Mouse (Mus musculus) lung, embryonic 14.5 days (tissue): Measurements from ENCODE around the gene Dclk3. TPM values are rescaled to one million over a fixed set of nuclear protein-coding genes. Genes with fewer than 3 reads are reported as not detected.
A peak's percentile ranks its signal among the peaks of the same experiment; 100 is the strongest.

ENCODE experiments used
- ATAC-seq: fragments of 200-750 bp; cut with Nextera tagmentation; 2 replicates; pipeline ENCODE4 v1.8.0; 2017; ENCODE audit warnings: mild to moderate bottlenecking, moderate TSS enrichment, moderate library complexity; ENCODE audit not compliant: insufficient read depth
- DNase-seq: peaks from one replicate; pipeline ENCODE4 v3.0.0-alpha.2; 2015
- H3K27ac ChIP-seq: fragments of 300-500 bp; sonication (generic); 2 replicates; pipeline ENCODE4 v1.5.1; 2014; ENCODE audit warnings: low read depth, mild to moderate bottlenecking, moderate library complexity
- H3K27me3 ChIP-seq: fragments of 300-500 bp; sonication (generic); 2 replicates; pipeline ENCODE4 v1.6.1; 2014; ENCODE audit warnings: low read length, control low read depth; ENCODE audit not compliant: insufficient read depth
- H3K36me3 ChIP-seq: fragments of 300-500 bp; sonication (generic); 2 replicates; pipeline ENCODE4 v1.6.1; 2014; ENCODE audit warnings: control low read depth; ENCODE audit not compliant: insufficient read depth
- H3K4me1 ChIP-seq: fragments of 300-500 bp; sonication (generic); 2 replicates; pipeline ENCODE4 v1.6.1; 2014; ENCODE audit warnings: antibody characterized with exemption, control low read depth; ENCODE audit not compliant: insufficient read depth
- H3K4me2 ChIP-seq: fragments of 300-500 bp; sonication (generic); 2 replicates; pipeline ENCODE4 v1.6.1; 2014; ENCODE audit warnings: mild to moderate bottlenecking
- H3K4me3 ChIP-seq: fragments of 300-500 bp; sonication (generic); 2 replicates; pipeline ENCODE4 v1.5.1; 2014; ENCODE audit warnings: low read depth, low read length
- H3K9ac ChIP-seq: fragments of 300-500 bp; sonication (generic); 2 replicates; pipeline ENCODE4 v1.6.1; 2014
- H3K9me3 ChIP-seq: fragments of 300-500 bp; sonication (generic); 2 replicates; pipeline ENCODE4 v1.6.1; 2016; ENCODE audit warnings: low read depth, low read length, control low read depth
- CTCF ChIP-seq: IDR thresholded peaks from 2 replicates; pipeline ENCODE4 v1.5.1; 2016; ENCODE audit warnings: antibody characterized with exemption, low read depth
- WGBS: fragments of 180-500 bp; shearing (Covaris S2); extraction: QIAGEN DNeasy Blood & Tissue Kit; methylation state at CpG from one replicate; pipeline ENCODE4 v1.1.7; 2014; 5-methylcytosine and 5-hydroxymethylcytosine counted together
- polyA plus RNA-seq: library from polyadenylated mRNA; unstranded; fragments of >200 nt; fragmentation: Nextera tagmentation; extraction: Ambion mirVana; gene quantifications from 2 replicates; pipeline ENCODE4 v1.2.1, GENCODE M21; 2014

Gene Dclk3
- polyA plus RNA-seq, 1 experiment from 2014 or later, result not detected

DNA sequence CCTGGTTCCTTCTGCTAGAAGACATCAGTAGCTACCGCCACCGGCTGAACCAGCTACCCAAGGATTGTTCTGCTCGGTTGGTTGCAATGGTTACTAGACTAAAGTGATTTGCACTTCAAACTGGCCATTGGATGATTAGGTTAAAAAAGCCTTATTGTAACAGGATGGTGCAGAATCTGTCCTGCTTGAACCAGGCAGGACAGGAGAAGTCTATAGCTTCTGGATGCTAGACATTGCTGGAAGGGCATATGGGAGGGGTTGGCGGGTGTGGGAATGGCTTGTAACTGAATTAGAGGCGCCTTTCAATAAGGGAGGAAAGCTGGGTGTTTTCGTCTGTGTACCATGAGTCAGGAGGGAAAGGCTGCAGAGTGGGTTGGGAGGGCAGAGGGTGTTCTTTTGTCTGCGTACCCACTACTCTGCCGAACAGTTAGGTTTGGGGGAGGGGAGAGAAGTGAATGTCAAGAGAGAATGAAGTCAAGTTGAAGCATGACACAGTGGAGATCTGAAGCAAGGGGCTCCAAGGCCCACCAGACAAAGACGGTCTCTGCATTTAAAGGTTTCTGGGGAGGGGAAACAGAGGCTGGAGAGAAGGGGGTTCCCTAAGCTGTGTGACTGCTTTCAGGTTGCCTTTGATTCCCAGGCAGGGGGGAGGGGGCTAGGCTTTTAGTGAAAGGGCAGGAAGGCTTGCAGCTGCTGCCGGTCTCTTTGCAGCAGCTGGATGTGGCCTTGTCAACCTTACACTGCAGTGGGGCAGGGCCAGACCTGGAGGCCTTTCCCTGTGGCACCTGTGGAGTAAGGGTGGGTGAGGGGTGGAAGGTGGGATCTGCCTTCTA, 48.0 kb downstream of the Dclk3 start:
- no peak for ATAC-seq

GRCm38 (mm10) chr9:111490583-111490982, 51.7 kb downstream of the Dclk3 start:
- no peaks in the 10 kb centered on the region for H3K9me3 ChIP-seq
- H3K27me3 ChIP-seq, result 0 out of 2 replicates have a peak, but pooled peaks cover 4% of the 10 kb centered on the region
- no peak overlapping the region for H3K27ac ChIP-seq
- no peaks in the 10 kb centered on the region for H3K36me3 ChIP-seq
- DNase-seq (no peak), ATAC-seq (no peak)
- no peak for TF ChIP-seq CTCF
- H3K4me3 ChIP-seq, result no peak overlapping the region
- H3K4me2 ChIP-seq, result no peak overlapping the region
- no peaks in the 10 kb centered on the region for H3K4me1 ChIP-seq
- H3K9ac ChIP-seq, result no peak overlapping the region
- 19% methylated on average over 8 of the region's 8 CpGs for WGBS

More for the DNA sequence above, 48.0 kb downstream of the Dclk3 start:
- no peaks in the 10 kb centered on the region for H3K36me3 ChIP-seq
- 0 out of 2 replicates have a peak, but pooled peaks cover 4% of the 10 kb centered on the region for H3K27me3 ChIP-seq
- whole genome bisulfite sequencing, result 57% methylated on average over 10 of the region's 10 CpGs
- H3K4me1 ChIP-seq, result no peaks in the 10 kb centered on the region
- H3K27ac ChIP-seq, result no peak overlapping the region
- no peak overlapping the region for H3K4me3 ChIP-seq
- H3K4me2 ChIP-seq, result no peak overlapping the region
- DNase-seq, result no peak
- no peak overlapping the region for H3K9ac ChIP-seq
- no peak for TF ChIP-seq CTCF
- no peaks in the 10 kb centered on the region for H3K9me3 ChIP-seq

DNA sequence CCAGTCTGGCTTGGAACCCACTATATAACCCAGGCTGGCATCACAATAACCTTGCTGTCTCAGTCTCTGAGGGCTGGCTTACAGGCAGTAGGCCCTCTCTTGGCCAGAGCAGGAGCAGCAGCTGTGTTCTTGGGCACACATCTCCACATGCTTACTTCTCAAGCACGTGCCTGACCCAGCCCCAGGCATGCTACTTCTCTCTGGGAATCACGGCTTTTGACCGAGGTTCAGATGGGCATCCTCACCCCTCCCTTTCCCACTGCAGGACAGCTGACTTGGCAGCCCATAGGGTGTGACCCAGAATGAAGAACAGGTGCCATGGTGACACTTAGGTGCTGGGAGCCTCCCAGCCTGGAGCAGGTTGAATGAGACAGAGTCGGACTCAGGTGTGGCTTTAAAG, 52.4 kb downstream of the Dclk3 start:
- no peak overlapping the region for H3K9ac ChIP-seq
- H3K36me3 ChIP-seq, result no peaks in the 10 kb centered on the region
- no peaks in the 10 kb centered on the region for H3K4me1 ChIP-seq
- H3K27me3 ChIP-seq, result 0 out of 2 replicates have a peak, but pooled peaks cover 4% of the 10 kb centered on the region
- no peaks in the 10 kb centered on the region for H3K9me3 ChIP-seq
- no peak for TF ChIP-seq CTCF
- no peak overlapping the region for H3K4me2 ChIP-seq
- H3K27ac ChIP-seq, result no peak overlapping the region
- no peak for ATAC-seq
- no peak for DNase-seq
- H3K4me3 ChIP-seq, result no peak overlapping the region
- WGBS, result 25% methylated on average over 4 of the region's 4 CpGs

DNA sequence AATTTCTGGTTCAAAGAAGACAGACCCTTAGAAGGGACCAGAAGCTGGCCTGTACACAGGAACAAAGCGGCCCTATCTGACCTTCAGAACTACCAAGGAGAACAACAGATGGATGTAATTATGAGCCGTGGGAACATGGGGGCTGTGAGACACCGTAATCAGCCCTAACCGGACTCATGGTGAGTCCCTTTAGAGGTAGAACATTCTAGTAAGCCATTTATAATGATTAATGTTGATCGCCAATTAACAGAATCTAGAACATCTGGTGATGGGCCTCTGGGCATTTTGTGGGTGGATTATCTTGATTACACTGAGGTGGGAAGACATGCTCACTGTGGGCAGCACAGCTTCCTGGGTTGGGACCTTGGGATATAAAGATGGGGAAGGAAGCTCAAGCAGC, 54.6 kb downstream of the Dclk3 start:
- 75% methylated on average over 5 of the region's 5 CpGs for WGBS
- DNase-seq (no peak), ATAC-seq (no peak)
- H3K36me3 ChIP-seq, result no peaks in the 10 kb centered on the region
- H3K4me1 ChIP-seq, result no peaks in the 10 kb centered on the region
- 0 out of 2 replicates have a peak, but pooled peaks cover under 1% of the 10 kb centered on the region for H3K27me3 ChIP-seq
- no peak overlapping the region for H3K9ac ChIP-seq
- no peaks in the 10 kb centered on the region for H3K9me3 ChIP-seq
- no peak overlapping the region for H3K4me3 ChIP-seq
- no peak for TF ChIP-seq CTCF
- H3K4me2 ChIP-seq, result no peak overlapping the region
- no peak overlapping the region for H3K27ac ChIP-seq

GRCm38 (mm10) chr9:111495561-111495960, 56.7 kb downstream of the Dclk3 start:
- TF ChIP-seq CTCF, result peak; percentile 89
- Histone ChIP-seq H3K36me3 (no peaks in the 10 kb centered on the region), H3K4me1 (no peaks in the 10 kb centered on the region), H3K9me3 (no peaks in the 10 kb centered on the region), H3K4me3 (no peak overlapping the region), H3K4me2 (no peak overlapping the region), H3K27me3 (no peaks in the 10 kb centered on the region), H3K9ac (no peak overlapping the region), H3K27ac (no peak overlapping the region)
- 0% methylated on average over 5 of the region's 5 CpGs for WGBS
- ATAC-seq, result peak; percentile 57
- peak; percentile 91 for DNase-seq

DNA sequence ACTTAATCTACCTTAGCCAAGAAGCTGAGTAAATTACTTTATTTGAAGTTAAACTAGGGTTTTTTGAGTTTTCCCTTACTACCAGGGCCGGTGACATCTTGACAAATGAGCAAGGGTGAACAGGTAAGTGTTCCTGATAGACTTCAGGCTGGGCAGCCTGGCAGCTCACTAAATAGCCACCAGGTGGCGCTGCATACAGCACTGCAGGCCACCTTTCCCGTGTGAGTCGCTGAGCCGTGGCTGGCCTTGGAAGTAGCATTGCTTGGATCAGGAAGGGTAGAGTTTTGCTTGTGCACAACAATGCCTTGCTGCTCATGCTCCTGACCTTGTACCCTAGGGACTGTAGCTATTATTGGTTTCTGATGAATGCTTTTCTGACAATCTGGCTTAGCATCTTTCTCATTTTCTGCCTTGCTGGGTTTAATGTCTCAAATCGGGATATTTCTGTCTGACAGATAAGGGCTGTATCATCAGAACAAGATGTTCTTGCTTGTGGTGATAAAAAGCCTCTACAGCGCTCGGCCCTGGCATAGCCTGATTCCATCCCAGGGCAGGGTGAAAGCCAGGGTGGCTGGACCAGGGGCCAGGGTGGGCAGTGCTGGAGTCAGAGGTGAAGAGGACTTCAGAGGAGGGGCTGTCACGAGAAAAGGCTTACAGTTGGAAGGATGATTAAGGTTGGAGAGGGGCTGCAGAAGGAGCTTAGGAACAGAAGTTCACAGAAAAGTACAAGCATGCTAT, 58.4 kb downstream of the Dclk3 start:
- TF ChIP-seq CTCF, result peak; percentile 98
- Histone ChIP-seq H3K36me3 (no peaks in the 10 kb centered on the region), H3K4me1 (no peaks in the 10 kb centered on the region), H3K4me3 (no peak overlapping the region), H3K4me2 (no peak overlapping the region), H3K27ac (no peak overlapping the region), H3K27me3 (no peaks in the 10 kb centered on the region), H3K9me3 (no peaks in the 10 kb centered on the region), H3K9ac (no peak overlapping the region)
- ATAC-seq (peak; percentile 43), DNase-seq (peak; percentile 91)
- WGBS, result 21% methylated on average over 9 of the region's 9 CpGs

GRCm38 (mm10) chr9:111500211-111500610, 61.3 kb downstream of the Dclk3 start:
- no peak overlapping the region for H3K4me3 ChIP-seq
- H3K27me3 ChIP-seq, result no peaks in the 10 kb centered on the region
- no peaks in the 10 kb centered on the region for H3K9me3 ChIP-seq
- DNase-seq, result no peak
- H3K27ac ChIP-seq, result no peak overlapping the region
- WGBS, result 78% methylated on average over 9 of the region's 9 CpGs
- H3K4me1 ChIP-seq, result no peaks in the 10 kb centered on the region
- no peak for ATAC-seq
- no peak overlapping the region for H3K4me2 ChIP-seq
- H3K9ac ChIP-seq, result no peak overlapping the region
- H3K36me3 ChIP-seq, result no peaks in the 10 kb centered on the region
- TF ChIP-seq CTCF, result no peak
